Mouse (Mus musculus) forebrain, postnatal 0 days (tissue): ENCODE results near the gene Grip2. TPM values are rescaled to one million over a fixed set of nuclear protein-coding genes. Genes with fewer than 3 reads are reported as not detected.

Experiments
- ATAC-seq: fragments of 200-750 bp; cut with Nextera tagmentation; 2 replicates; pipeline ENCODE4 v1.8.0; 2017; ENCODE audit warnings: mild to moderate bottlenecking, moderate library complexity
- DNase-seq: peaks from one replicate; pipeline ENCODE4 v3.0.0-alpha.2; 2015
- H3K27ac ChIP-seq: fragments of 300-500 bp; sonication (generic); 2 replicates; pipeline ENCODE4 v1.5.1; 2014; ENCODE audit warnings: low read depth, mild to moderate bottlenecking, antibody characterized with exemption, low read length, moderate library complexity, mixed read lengths
- H3K27me3 ChIP-seq: fragments of 300-500 bp; sonication (generic); 2 replicates; pipeline ENCODE4 v1.6.1; 2014; ENCODE audit warnings: mild to moderate bottlenecking, low read length, mixed read lengths; ENCODE audit not compliant: insufficient read depth
- H3K36me3 ChIP-seq: fragments of 300-500 bp; sonication (generic); 2 replicates; pipeline ENCODE4 v1.6.1; 2014; ENCODE audit warnings: mild to moderate bottlenecking, moderate library complexity; ENCODE audit not compliant: insufficient read depth
- H3K4me1 ChIP-seq: fragments of 300-500 bp; sonication (generic); 2 replicates; pipeline ENCODE4 v1.6.1; 2014; ENCODE audit warnings: antibody characterized with exemption; ENCODE audit not compliant: insufficient read depth
- H3K4me2 ChIP-seq: fragments of 300-500 bp; sonication (generic); 2 replicates; pipeline ENCODE4 v1.6.1; 2014; ENCODE audit warnings: low read depth, mild to moderate bottlenecking, moderate library complexity
- H3K4me3 ChIP-seq: fragments of 300-500 bp; sonication (generic); 2 replicates; pipeline ENCODE4 v1.5.1; 2014; ENCODE audit warnings: low read depth, low read length, mixed read lengths
- H3K9ac ChIP-seq: fragments of 300-500 bp; sonication (generic); 2 replicates; pipeline ENCODE4 v1.6.1; 2014; ENCODE audit warnings: mild to moderate bottlenecking
- H3K9me3 ChIP-seq: fragments of 300-500 bp; sonication (generic); 2 replicates; pipeline ENCODE4 v1.6.1; 2016; ENCODE audit warnings: low read length
- CTCF ChIP-seq: sonication (generic); IDR thresholded peaks from 2 replicates; pipeline ENCODE4 v1.5.1; 2016; ENCODE audit warnings: antibody characterized with exemption, control low read depth, low read depth
- WGBS: fragments of 180-500 bp; shearing (Covaris S2); extraction: QIAGEN DNeasy Blood & Tissue Kit; methylation state at CpG from one replicate; pipeline ENCODE4 v1.1.7; 2014; 5-methylcytosine and 5-hydroxymethylcytosine counted together
- polyA plus RNA-seq: library from polyadenylated mRNA; unstranded; fragments of >200 nt; fragmentation: Nextera tagmentation; extraction: Ambion mirVana; gene quantifications from 2 replicates; pipeline ENCODE4 v1.2.1, GENCODE M21; 2015
- total RNA-seq: library from RNA; depleted of rRNA; stranded (reverse); fragments of >200 nt; gene quantifications from 2 replicates; pipeline ENCODE4 v1.2.3, GENCODE M21; 2014

Gene Grip2
- total and polyA plus RNA-seq, 2 experiments from 2014 or later: 7.8 to 19.9 TPM

DNA sequence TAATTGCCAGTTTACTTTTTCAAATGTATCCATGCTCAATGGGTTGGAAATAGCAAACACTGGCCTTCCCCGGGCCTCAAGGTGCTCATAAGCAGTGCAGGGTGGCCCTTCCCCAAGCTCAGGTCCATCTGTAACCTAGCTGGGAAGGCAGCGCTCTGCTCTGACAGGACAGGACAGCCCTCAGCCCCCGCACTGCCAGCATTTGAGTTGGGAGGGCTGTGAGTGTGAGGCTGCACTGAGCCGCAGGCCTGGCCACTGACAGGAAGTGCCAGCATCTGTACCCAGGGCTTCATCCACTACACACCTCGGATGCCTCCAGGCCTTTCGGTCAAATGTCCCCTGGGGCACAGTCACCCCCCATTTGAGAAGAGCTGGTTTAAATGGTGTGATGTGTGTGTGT is 11.1 kb downstream of the Grip2 start:
- Histone ChIP-seq H3K4me3 (no peak overlapping the region), H3K9ac (no peak overlapping the region), H3K27ac (no peak overlapping the region), H3K36me3 (no peaks in the 10 kb centered on the region), H3K27me3 (no peaks in the 10 kb centered on the region), H3K4me2 (no peak overlapping the region), H3K9me3 (no peaks in the 10 kb centered on the region), H3K4me1 (no peaks in the 10 kb centered on the region)
- WGBS: 87% methylated on average over 6 of the region's 6 CpGs
- DNase-seq (no peak), ATAC-seq (no peak)
- TF ChIP-seq CTCF: no peak

DNA sequence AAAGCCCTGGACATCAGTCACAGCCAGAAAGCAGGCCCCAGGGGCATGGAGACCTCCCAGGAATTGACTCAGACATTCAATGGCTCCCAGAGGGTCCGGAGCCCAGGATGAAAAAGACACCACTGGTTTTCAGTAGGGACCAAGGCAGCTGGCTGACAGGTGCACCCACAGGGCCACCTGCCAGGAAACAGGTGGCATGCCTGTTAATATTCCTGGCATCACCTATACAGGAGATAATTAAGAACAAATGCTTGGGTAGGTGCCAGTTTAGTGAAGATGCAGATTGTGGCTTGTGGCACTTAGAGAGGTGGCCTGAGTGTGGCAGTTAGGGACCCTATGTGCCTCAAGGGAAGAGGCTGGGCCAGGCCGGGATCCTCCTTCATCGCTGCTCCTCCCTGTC is 13.4 kb downstream of the Grip2 start:
- H3K4me2 ChIP-seq: no peak overlapping the region
- no peak overlapping the region for H3K4me3 ChIP-seq
- no peaks in the 10 kb centered on the region for H3K36me3 ChIP-seq
- WGBS: 79% methylated on average over 3 of the region's 3 CpGs
- no peak for TF ChIP-seq CTCF
- H3K9ac ChIP-seq: no peak overlapping the region
- no peak overlapping the region for H3K27ac ChIP-seq
- ATAC-seq (no peak), DNase-seq (no peak)
- no peaks in the 10 kb centered on the region for H3K9me3 ChIP-seq
- H3K4me1 ChIP-seq: no peaks in the 10 kb centered on the region
- no peaks in the 10 kb centered on the region for H3K27me3 ChIP-seq

DNA sequence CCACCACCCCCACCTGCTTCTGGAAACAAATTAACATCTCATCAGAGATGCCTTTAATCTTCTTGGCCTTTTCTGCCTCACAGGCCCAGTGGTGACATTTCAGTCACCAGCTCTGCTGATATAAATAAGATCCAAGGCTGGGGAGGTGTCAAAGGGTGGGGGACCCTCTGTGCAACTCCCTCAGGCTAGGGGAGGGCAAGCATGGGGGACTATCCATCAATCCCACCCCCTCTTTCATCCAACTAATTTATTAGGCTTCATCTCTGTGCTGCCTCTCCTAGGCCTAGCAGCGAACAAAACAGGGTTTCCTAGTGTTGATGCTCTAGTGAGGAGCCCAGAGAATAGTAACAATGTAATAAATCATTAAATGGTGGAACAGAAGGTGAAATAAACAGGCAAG is 17.0 kb downstream of the Grip2 start:
- ATAC-seq: no peak

DNA sequence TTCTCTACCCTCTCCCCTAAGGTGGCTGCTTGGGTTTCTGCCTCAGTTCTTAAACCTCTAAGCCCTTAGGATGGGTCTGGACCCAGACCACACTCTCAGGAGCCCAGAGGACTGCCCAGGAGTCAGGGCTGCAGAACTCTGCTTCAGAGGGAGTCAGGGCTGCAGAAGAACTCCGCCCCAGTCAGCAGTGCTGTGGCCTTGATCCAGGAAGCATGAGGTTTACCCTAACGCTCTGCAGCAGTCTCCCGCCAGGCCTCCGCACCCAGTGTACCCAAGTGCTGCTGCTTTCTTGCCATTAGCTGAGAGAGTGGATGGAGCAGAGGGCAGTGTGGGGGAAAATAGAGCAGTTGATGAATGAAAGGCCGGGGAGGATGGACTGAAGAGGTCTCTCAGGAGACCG is 19.0 kb downstream of the Grip2 start:
- Histone ChIP-seq H3K4me2 (no peak overlapping the region), H3K27me3 (no peaks in the 10 kb centered on the region), H3K4me1 (peaks cover 6% of the 10 kb centered on the region; the same call in 1 of the 2 replicates), H3K27ac (no peak overlapping the region), H3K36me3 (no peaks in the 10 kb centered on the region), H3K4me3 (no peak overlapping the region), H3K9me3 (no peaks in the 10 kb centered on the region), H3K9ac (no peak overlapping the region)
- DNase-seq: no peak
- 47% methylated on average over 6 of the region's 6 CpGs for WGBS
- ATAC-seq: no peak
- TF ChIP-seq CTCF: no peak

More for the DNA sequence above, 17.0 kb downstream of the Grip2 start:
- Histone ChIP-seq H3K9ac (no peak overlapping the region), H3K4me1 (0 out of 2 replicates have a peak, but pooled peaks cover 6% of the 10 kb centered on the region), H3K27me3 (no peaks in the 10 kb centered on the region), H3K4me2 (no peak overlapping the region), H3K4me3 (no peak overlapping the region), H3K27ac (no peak overlapping the region), H3K9me3 (no peaks in the 10 kb centered on the region), H3K36me3 (no peaks in the 10 kb centered on the region)
- TF ChIP-seq CTCF: no peak
- WGBS: 39% methylated on average over 1 of the region's 1 CpGs
- no peak for DNase-seq

DNA sequence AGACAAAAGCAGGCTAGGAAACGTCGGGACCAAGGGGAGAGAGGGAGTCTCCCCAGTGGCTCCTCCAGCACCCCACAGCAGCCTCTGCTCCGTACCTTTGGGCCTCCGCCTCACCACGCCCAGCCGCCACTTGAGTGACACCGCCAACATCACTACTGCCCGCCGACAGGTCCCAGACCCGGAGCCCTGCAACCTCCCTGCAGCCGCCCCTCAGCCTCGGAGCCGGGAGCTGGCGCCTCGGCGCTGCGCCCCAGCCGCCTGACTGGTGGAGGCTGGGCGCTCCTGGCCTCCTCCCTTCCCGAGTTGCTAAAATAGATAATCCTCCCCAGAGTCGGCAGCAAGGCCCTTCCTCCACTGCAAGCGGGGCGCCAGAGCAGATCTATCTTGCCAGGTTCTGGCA is 19.9 kb downstream of the Grip2 start:
- H3K27me3 ChIP-seq: no peaks in the 10 kb centered on the region
- peaks cover 6% of the 10 kb centered on the region; the same call in 1 of the 2 replicates for H3K4me1 ChIP-seq
- H3K36me3 ChIP-seq: no peaks in the 10 kb centered on the region
- H3K4me3 ChIP-seq: peak overlapping the region; percentile 47
- DNase-seq (peak; percentile 76), ATAC-seq (peak; percentile 85)
- WGBS: 5% methylated on average over 23 of the region's 23 CpGs
- H3K4me2 ChIP-seq: peak overlapping the region; percentile 60
- H3K27ac ChIP-seq: peak overlapping the region; percentile 75
- TF ChIP-seq CTCF: no peak
- H3K9me3 ChIP-seq: no peaks in the 10 kb centered on the region
- peak overlapping the region; percentile 65 for H3K9ac ChIP-seq

DNA sequence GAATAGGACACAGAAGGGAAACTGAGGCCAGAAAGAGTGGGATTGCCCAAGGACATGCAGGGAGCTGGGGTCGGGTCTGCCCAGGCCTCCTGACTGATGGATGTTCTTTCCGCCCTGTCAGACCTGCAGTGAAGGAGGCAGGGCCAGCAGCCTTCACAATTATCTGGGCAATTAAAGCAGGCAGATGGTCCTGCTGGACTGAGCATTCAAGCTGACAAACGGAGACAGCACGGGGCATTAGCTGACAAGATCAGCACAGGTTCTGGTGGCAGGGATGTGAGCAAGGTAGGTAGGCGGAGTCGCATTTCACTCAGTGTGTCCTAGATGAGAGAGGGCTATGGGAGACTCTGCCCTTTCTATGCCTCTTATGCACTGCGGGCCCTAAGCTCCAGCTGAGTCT is 22.9 kb downstream of the Grip2 start:
- TF ChIP-seq CTCF: no peak
- ATAC-seq (no peak), DNase-seq (no peak)
- 51% methylated on average over 7 of the region's 7 CpGs for WGBS
- Histone ChIP-seq H3K4me3 (no peak overlapping the region), H3K36me3 (no peaks in the 10 kb centered on the region), H3K27me3 (no peaks in the 10 kb centered on the region), H3K27ac (no peak overlapping the region), H3K9ac (no peak overlapping the region), H3K9me3 (no peaks in the 10 kb centered on the region), H3K4me2 (peak overlapping the region; percentile 60; the same call in 1 of the 2 replicates), H3K4me1 (peaks cover 6% of the 10 kb centered on the region; the same call in 1 of the 2 replicates)

DNA sequence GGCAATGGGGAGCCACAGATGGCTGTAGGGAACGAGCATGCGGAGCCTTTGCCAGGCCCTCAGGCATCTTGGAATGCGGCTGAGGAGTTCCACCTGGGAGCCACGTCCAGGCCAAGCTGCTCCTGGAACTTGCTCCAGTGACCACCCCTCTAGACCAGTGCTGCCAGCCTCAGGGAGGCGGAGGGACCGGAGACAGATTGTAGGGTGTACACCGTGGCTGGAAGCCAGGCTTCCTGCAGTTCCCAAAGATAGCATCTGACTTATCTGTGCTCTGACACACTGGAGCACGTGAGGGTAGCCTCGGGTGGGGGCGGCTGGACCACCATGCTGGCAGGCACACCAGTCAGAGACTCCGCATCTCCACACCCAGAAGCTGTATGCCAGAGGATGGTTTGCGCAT is 28.6 kb downstream of the Grip2 start:
- Histone ChIP-seq H3K36me3 (no peaks in the 10 kb centered on the region), H3K4me2 (no peak overlapping the region), H3K4me1 (no peaks in the 10 kb centered on the region), H3K27me3 (no peaks in the 10 kb centered on the region), H3K9me3 (no peaks in the 10 kb centered on the region), H3K27ac (no peak overlapping the region), H3K9ac (no peak overlapping the region), H3K4me3 (no peak overlapping the region)
- no peak for TF ChIP-seq CTCF
- DNase-seq: peak; percentile 14
- peak; percentile 20; the same call in 1 of the 2 replicates for ATAC-seq
- 66% methylated on average over 12 of the region's 12 CpGs for WGBS

GRCm38 (mm10) chr6:91796736-91797135 is 30.3 kb downstream of the Grip2 start:
- Histone ChIP-seq H3K36me3 (no peaks in the 10 kb centered on the region), H3K9me3 (no peaks in the 10 kb centered on the region), H3K4me2 (no peak overlapping the region), H3K4me3 (no peak overlapping the region), H3K4me1 (no peaks in the 10 kb centered on the region), H3K27me3 (no peaks in the 10 kb centered on the region), H3K27ac (no peak overlapping the region), H3K9ac (no peak overlapping the region)
- no peak for DNase-seq
- ATAC-seq: no peak
- TF ChIP-seq CTCF: no peak
- WGBS: 92% methylated on average over 4 of the region's 4 CpGs
